Mouse (Mus musculus) heart, adult 2 months (tissue): Measurements from ENCODE around the gene Cisd2. TPM values are rescaled to one million over a fixed set of nuclear protein-coding genes. Genes with fewer than 3 reads are reported as not detected.

Experiments
- DNase-seq, 2 experiments: peaks; one replicate each; pipeline ENCODE4 v3.0.0; 2021
- H3K27ac ChIP-seq: fragments of 200-600 bp; 2 replicates; pipeline ENCODE4 v1.8.1; 2022
- H3K27me3 ChIP-seq: fragments of 200-500 bp; 2 replicates; pipeline ENCODE4 v1.6.1; 2012; ENCODE audit warnings: mild to moderate bottlenecking, low read length, inconsistent platforms, mixed read lengths; ENCODE audit not compliant: control insufficient read depth, insufficient read depth
- H3K36me3 ChIP-seq: fragments of 200-500 bp; 2 replicates; pipeline ENCODE4 v1.6.1; 2012; ENCODE audit warnings: low read length, inconsistent platforms; ENCODE audit not compliant: control insufficient read depth, insufficient read depth
- H3K4me1 ChIP-seq: fragments of 200-500 bp; 2 replicates; pipeline ENCODE4 v1.6.1; 2011; ENCODE audit warnings: low read length; ENCODE audit not compliant: control insufficient read depth, insufficient read depth
- H3K4me3 ChIP-seq: fragments of 200-600 bp; 2 replicates; pipeline ENCODE4 v1.8.1; 2022
- H3K79me2 ChIP-seq: fragments of 200-500 bp; replicated peaks from 2 replicates; pipeline ENCODE4 v1.6.1; 2012; ENCODE audit warnings: mild to moderate bottlenecking, inconsistent platforms, low read length, moderate library complexity, mixed read lengths; ENCODE audit not compliant: control insufficient read depth, insufficient read depth
- H3K9ac ChIP-seq: fragments of 200-500 bp; 2 replicates; pipeline ENCODE4 v1.6.1; 2012; ENCODE audit warnings: low read depth, mild to moderate bottlenecking, control low read depth, inconsistent platforms, low read length, mixed read lengths
- CTCF ChIP-seq: fragments of 200-600 bp; IDR thresholded peaks from 2 replicates; pipeline ENCODE4 v1.8.1; 2022; ENCODE audit warnings: antibody characterized with exemption, mild to moderate bottlenecking, moderate library complexity
- EP300 ChIP-seq: fragments of 200-500 bp; IDR thresholded peaks from 2 replicates; pipeline ENCODE4 v1.6.1; 2011; ENCODE audit warnings: low read depth, low read length, control low read depth; ENCODE audit not compliant: insufficient read depth
- POLR2A ChIP-seq: fragments of 200-500 bp; IDR thresholded peaks from 2 replicates; pipeline ENCODE4 v1.6.1; 2011; ENCODE audit warnings: mild to moderate bottlenecking, low read depth, low read length, control low read depth; ENCODE audit not compliant: insufficient read depth
- WGBS: fragments of 180-500 bp; shearing (Covaris S2); methylation state at CpG from one replicate; pipeline ENCODE4 v1.1.7; 2018; 5-methylcytosine and 5-hydroxymethylcytosine counted together
- intact Hi-C: fragments of 180-260 bp; cut with DNase I; formaldehyde crosslinking; loops from one replicate; pipeline ENCODE4 v1.15.1; 2025
- polyA plus RNA-seq: library from polyadenylated mRNA; depleted of rRNA; stranded (reverse); fragments of >200 nt; gene quantifications from 2 replicates; pipeline ENCODE4 v1.2.3, GENCODE M21; 2012
- total RNA-seq, 2 experiments: library from RNA; stranded (reverse); gene quantifications; 2 replicates each; pipeline ENCODE4 v1.2.3; 2021

Cisd2 gene
- total and polyA plus RNA-seq, 3 experiments: 20.6 to 55.0 (median 47.1) TPM

- Histone ChIP-seq H3K27ac (peak overlapping the region; percentile 97; the same call in 1 of the 2 replicates), H3K36me3 (peaks cover 14% of the 10 kb centered on the region), H3K4me3 (no peak overlapping the region), H3K79me2 (peaks cover 9% of the 10 kb centered on the region), H3K27me3 (no peaks in the 10 kb centered on the region), H3K4me1 (peaks cover 6% of the 10 kb centered on the region), H3K9ac (peak overlapping the region; percentile 40; the same call in 1 of the 2 replicates)
- TF ChIP-seq POLR2A (no peak), CTCF (no peak), EP300 (no peak)
- 77% methylated on average over 9 of the region's 9 CpGs for WGBS
- no peak for DNase-seq
- intact Hi-C loops: loop anchor here (5.0 kb wide), 1 partner anchor 177 kb away; no protein-coding TSS in a partner anchor
Observed at GRCm38 (mm10) chr3:135420542-135421309, 3.0 kb downstream of the Cisd2 start.

GRCm38 (mm10) chr3:135417799-135418198, 5.9 kb downstream of the Cisd2 start:
- no peak for DNase-seq
- H3K27ac ChIP-seq: no peak overlapping the region
- peaks cover 9% of the 10 kb centered on the region for H3K4me1 ChIP-seq
- H3K9ac ChIP-seq: no peak overlapping the region
- peaks cover 10% of the 10 kb centered on the region for H3K79me2 ChIP-seq
- H3K36me3 ChIP-seq: peaks cover 14% of the 10 kb centered on the region
- no peak overlapping the region for H3K4me3 ChIP-seq
- no peaks in the 10 kb centered on the region for H3K27me3 ChIP-seq
- intact Hi-C loops: no loop called here
- 61% methylated on average over 3 of the region's 3 CpGs for WGBS
- TF ChIP-seq POLR2A (no peak), EP300 (no peak), CTCF (no peak)

GRCm38 (mm10) chr3:135417245-135417644, 6.5 kb downstream of the Cisd2 start:
- no peak for DNase-seq
- no peak overlapping the region for H3K4me3 ChIP-seq
- TF ChIP-seq CTCF: no peak
- TF ChIP-seq POLR2A: no peak
- no peak for TF ChIP-seq EP300
- intact Hi-C loops: no loop called here
- peaks cover 12% of the 10 kb centered on the region for H3K79me2 ChIP-seq
- H3K4me1 ChIP-seq: peaks cover 10% of the 10 kb centered on the region
- H3K9ac ChIP-seq: no peak overlapping the region
- WGBS: 82% methylated on average over 3 of the region's 3 CpGs
- H3K27me3 ChIP-seq: no peaks in the 10 kb centered on the region
- H3K36me3 ChIP-seq: peaks cover 17% of the 10 kb centered on the region
- no peak overlapping the region for H3K27ac ChIP-seq

GRCm38 (mm10) chr3:135411824-135412223, 11.9 kb downstream of the Cisd2 start:
- WGBS: 30% methylated on average over 9 of the region's 9 CpGs
- peak in 1 of 2 experiments; percentile 72 for DNase-seq
- intact Hi-C loops: loop anchor here (5.0 kb wide), 1 partner anchor 35 kb away; no protein-coding TSS in a partner anchor
- H3K27ac ChIP-seq: peak overlapping the region; percentile 60
- H3K9ac ChIP-seq: no peak overlapping the region
- TF ChIP-seq CTCF: no peak
- TF ChIP-seq POLR2A: peak; percentile 26; the same call in 1 of the 2 replicates
- TF ChIP-seq EP300: 0 out of 2 replicates have a peak, but pooled peaks have one; percentile 57
- peaks cover 6% of the 10 kb centered on the region; the same call in 1 of the 2 replicates for H3K79me2 ChIP-seq
- H3K4me1 ChIP-seq: peaks cover 6% of the 10 kb centered on the region
- H3K4me3 ChIP-seq: 0 out of 2 replicates have a peak overlapping the region, but pooled peaks have one; percentile 17
- peaks cover 9% of the 10 kb centered on the region; the same call in 1 of the 2 replicates for H3K36me3 ChIP-seq
- H3K27me3 ChIP-seq: no peaks in the 10 kb centered on the region

GRCm38 (mm10) chr3:135411056-135411455, 12.7 kb downstream of the Cisd2 start:
- intact Hi-C loops: loop anchor here (5.0 kb wide), 1 partner anchor 36 kb away; no protein-coding TSS in a partner anchor
- Histone ChIP-seq H3K36me3 (peaks cover 9% of the 10 kb centered on the region; the same call in 1 of the 2 replicates), H3K4me3 (no peak overlapping the region), H3K9ac (no peak overlapping the region), H3K27me3 (no peaks in the 10 kb centered on the region), H3K4me1 (peaks cover 5% of the 10 kb centered on the region), H3K27ac (peak overlapping the region; percentile 60), H3K79me2 (peaks cover 3% of the 10 kb centered on the region; the same call in 1 of the 2 replicates)
- TF ChIP-seq CTCF: no peak
- TF ChIP-seq EP300: no peak
- 73% methylated on average over 12 of the region's 12 CpGs for WGBS
- DNase-seq: no peak

- Histone ChIP-seq H3K27me3 (no peaks in the 10 kb centered on the region), H3K4me1 (peaks cover 5% of the 10 kb centered on the region), H3K4me3 (no peak overlapping the region), H3K9ac (no peak overlapping the region), H3K27ac (no peak overlapping the region), H3K79me2 (0 out of 2 replicates have a peak, but pooled peaks cover 3% of the 10 kb centered on the region), H3K36me3 (peaks cover 9% of the 10 kb centered on the region; the same call in 1 of the 2 replicates)
- intact Hi-C loops: no loop called here
- no peak for DNase-seq
- no peak for TF ChIP-seq EP300
- TF ChIP-seq CTCF: peak; percentile 46
- TF ChIP-seq POLR2A: no peak
- 99% methylated on average over 5 of the region's 5 CpGs for WGBS
Observed at GRCm38 (mm10) chr3:135409219-135409618, 14.5 kb downstream of the Cisd2 start.
